ENCODE assay signal across 15 mouse cellular contexts in genomic region chr8:4368470-4368869, GRCm38 (mm10).
"Had no signal": no experiment of that assay in that cellular context is flagged by ENCODE, and none has a peak within 500 bp of the region (broad histone marks: within the 10 kb centered on the region; RNA-seq: fewer than 3 reads in every experiment).

No protein-coding gene starts in this region.

- H3K4me1 ChIP-seq: heart, embryonic 10.5 days; heart, embryonic 12.5 days; hindbrain, embryonic 13.5 days; hindbrain, embryonic 15.5 days; limb, embryonic 13.5 days; limb, embryonic 15.5 days; liver, embryonic 13.5 days; liver, embryonic 15.5 days had no signal

- H3K9me3 ChIP-seq: heart, embryonic 10.5 days; heart, embryonic 12.5 days; hindbrain, embryonic 13.5 days; hindbrain, embryonic 15.5 days; limb, embryonic 15.5 days; liver, embryonic 13.5 days; liver, embryonic 15.5 days had no signal

- H3K4me2 ChIP-seq: heart, embryonic 12.5 days; hindbrain, embryonic 13.5 days; hindbrain, embryonic 15.5 days; limb, embryonic 13.5 days; limb, embryonic 15.5 days; liver, embryonic 11.5 days; liver, embryonic 13.5 days; liver, embryonic 15.5 days had no signal

- H3K9ac ChIP-seq: forebrain, postnatal 0 days; heart, embryonic 12.5 days; hindbrain, embryonic 13.5 days; hindbrain, embryonic 15.5 days; limb, embryonic 13.5 days; limb, embryonic 15.5 days; liver, embryonic 13.5 days; liver, embryonic 15.5 days had no signal

- DNase-seq: kidney, adult 11 months; kidney, adult 8-10 months; kidney, postnatal 14 days; kidney, postnatal 36 days; liver, embryonic 13.5 days had no signal

- H3K27me3 ChIP-seq: heart, embryonic 12.5 days; hindbrain, embryonic 13.5 days; hindbrain, embryonic 15.5 days; limb, embryonic 13.5 days; limb, embryonic 15.5 days; liver, embryonic 13.5 days; liver, embryonic 15.5 days had no signal

- H3K27ac ChIP-seq: heart, embryonic 10.5 days; hindbrain, embryonic 13.5 days; hindbrain, embryonic 15.5 days; hindbrain, postnatal 0 days; limb, embryonic 13.5 days; limb, embryonic 15.5 days; liver, embryonic 13.5 days; liver, embryonic 15.5 days had no signal

- H3K4me3 ChIP-seq: heart, embryonic 10.5 days; heart, embryonic 12.5 days; hindbrain, embryonic 13.5 days; hindbrain, embryonic 15.5 days; limb, embryonic 13.5 days; limb, embryonic 15.5 days; liver, embryonic 13.5 days; liver, embryonic 15.5 days had no signal

- H3K36me3 ChIP-seq: heart, embryonic 10.5 days; heart, embryonic 12.5 days; hindbrain, embryonic 13.5 days; hindbrain, embryonic 15.5 days; limb, embryonic 13.5 days; limb, embryonic 15.5 days; liver, embryonic 13.5 days; liver, embryonic 15.5 days had no signal
